Mouse (Mus musculus): ENCODE data around the gene Skint7. TPM values are rescaled to one million over a fixed set of nuclear protein-coding genes. Genes with fewer than 3 reads are reported as not detected.
"Not testable (repeated sequence)": the region's sequence is repeated elsewhere in the genome, so short reads cannot be mapped to it uniquely, and the experiment has no call there.

Skint7 gene
- total RNA-seq (2021): under 1 TPM in 1 of 2 experiments, not detected in 1; 0.22 TPM
- long read RNA-seq: 0 reads

DNA sequence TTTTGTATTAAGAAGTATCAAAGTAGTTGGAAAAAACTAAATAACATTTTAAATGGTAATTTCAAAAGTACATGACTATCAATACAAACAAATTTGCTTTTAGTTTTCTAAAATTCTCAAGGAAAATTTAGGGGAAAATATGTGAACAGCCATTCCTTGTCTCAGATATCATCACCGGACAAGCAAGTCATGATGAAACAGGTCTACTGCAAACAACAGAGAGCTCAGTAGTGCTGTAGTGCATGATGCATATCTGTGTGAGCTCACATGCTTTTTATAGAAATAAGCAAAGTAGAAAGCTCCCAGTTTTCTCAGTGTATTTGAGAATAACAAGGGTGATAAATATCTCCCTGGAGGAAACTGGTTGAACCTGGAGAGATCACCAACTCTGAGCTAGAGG, at the start of gene Skint7:
Skint7 (plus strand) TSS at position 301 of the 400 bp plus-strand sequence.
- no peak for DNase-seq (ENCODE audit: low spot score in 2 of 2)

DNA sequence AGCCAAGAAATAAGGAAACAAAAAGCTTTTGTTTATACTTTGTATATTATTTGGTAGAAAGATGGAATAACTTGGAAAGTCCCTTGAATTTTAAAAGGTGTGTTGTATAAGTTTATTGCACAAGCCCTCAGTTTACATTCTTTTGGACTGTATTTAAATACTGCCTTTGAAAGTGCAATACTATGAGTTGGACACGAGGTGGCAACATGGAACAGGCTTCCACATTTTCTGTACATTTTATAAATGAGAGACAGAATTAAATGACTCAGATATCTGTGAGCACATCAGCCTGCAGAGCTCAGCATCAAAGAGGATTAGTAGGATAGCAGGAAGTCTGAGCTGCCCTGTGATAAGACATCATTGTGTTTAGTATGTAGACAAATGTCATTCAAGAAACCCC, 11.4 kb upstream of the Skint7 start:
- peak in 1 of 2 experiments; percentile 8 for DNase-seq (ENCODE audit: low spot score in 2 of 2)

DNA sequence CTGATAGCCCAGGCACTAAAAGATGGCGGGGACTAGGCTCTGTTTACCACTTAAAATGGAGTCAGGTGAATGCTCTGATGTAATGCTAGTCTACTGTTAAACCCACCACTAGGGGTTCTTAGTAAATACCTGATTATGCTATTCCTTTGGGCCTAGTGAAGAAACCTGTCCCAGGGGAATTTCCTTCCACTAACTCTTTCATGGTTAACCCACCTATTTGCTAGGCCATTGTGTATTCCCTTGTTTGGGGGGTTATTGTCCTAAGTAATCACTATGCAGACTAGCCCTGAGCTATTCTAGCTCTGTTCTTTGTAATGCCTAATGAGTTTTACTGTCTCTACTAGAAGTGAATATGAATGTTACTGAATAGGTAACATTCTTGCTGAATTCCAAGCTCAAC, 9.5 kb upstream of the Skint7 start:
- not testable (repeated sequence) for DNase-seq (ENCODE audit: low spot score in 2 of 2)

DNA sequence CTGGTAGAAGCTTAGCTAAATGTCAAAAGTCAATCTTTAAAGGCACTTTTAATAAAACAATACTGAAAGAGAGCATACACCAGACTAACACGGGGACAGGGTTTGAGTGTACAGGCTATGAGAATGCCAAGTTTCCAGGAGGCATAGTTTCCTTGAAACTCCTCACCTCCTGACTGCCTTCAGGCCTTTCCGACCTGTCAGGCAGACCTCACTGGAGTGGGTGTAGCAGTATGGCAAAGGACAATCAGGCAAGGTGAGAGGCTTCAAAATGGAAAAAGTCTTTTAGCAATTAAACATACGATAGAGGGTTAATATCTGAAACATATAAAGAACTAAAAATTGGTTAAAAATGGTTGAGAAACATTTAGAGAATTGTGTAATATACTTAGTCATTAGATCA, 9.1 kb upstream of the Skint7 start:
- DNase-seq (ENCODE audit: low spot score in 2 of 2): no peak

DNA sequence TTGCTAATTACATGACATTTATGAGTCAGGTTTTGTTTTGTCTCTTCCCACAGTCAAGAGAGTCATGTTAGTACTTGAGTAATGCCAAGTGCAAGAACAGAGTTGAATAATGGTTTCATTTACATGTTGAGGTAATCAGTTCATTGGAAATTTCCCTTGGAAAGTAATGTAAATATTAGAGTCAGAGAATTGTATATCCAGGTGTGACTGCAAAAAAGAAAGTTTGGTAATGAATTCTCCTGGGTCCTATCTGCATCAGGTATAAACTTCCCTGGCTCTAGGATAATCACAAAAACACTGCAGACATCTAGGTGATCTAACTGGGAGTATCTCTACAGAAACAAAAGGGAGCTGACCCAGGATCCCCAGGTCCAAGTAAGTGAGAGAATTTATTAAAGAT, 33.2 kb downstream of the Skint7 start, which contains the start of gene Skint1:
Skint1 (plus strand) TSS at position 301 of the 400 bp plus-strand sequence.
- no peak for DNase-seq (ENCODE audit: low spot score in 2 of 2)

Other genes starting within 250 kb of the Skint7 start
- not detected for gene Slc5a9, start 70.0 kb upstream of the Skint7 start, total RNA-seq (2021)
- gene Skint8, start 53.5 kb upstream of the Skint7 start, total RNA-seq (2021): under 1 TPM in 1 of 2 experiments, not detected in 1; 0.62 TPM
- gene Skint1, start 33.3 kb downstream of the Skint7 start, total RNA-seq (2021): not detected
- not detected for gene Skint4, start 99.1 kb downstream of the Skint7 start, total RNA-seq (2021)

Data from layer of hippocampus, postnatal 10 days (tissue).